Mouse (Mus musculus): ENCODE results near the gene Vps33a. TPM values are rescaled to one million over a fixed set of nuclear protein-coding genes. Genes with fewer than 3 reads are reported as not detected.

Vps33a gene
- polyA plus RNA-seq, 1 experiment from 2014 or later = 14.6 TPM

- Histone ChIP-seq H3K4me1 (replicated peaks; ENCODE audit: control insufficient read depth, insufficient read depth) (no peaks in the 10 kb centered on the region), H3K36me3 (ENCODE audit: control insufficient read depth, insufficient read depth, low read length) (peaks cover 19% of the 10 kb centered on the region), H3K4me3 (ENCODE audit: low read depth, low read length) (no peak overlapping the region), H3K27me3 (ENCODE audit: control insufficient read depth, insufficient read depth, low read length) (no peaks in the 10 kb centered on the region), H3K9ac (ENCODE audit: low read length) (no peak overlapping the region), H3K9me3 (ENCODE audit: control insufficient read depth, low read length) (no peaks in the 10 kb centered on the region), H3K27ac (replicated peaks) (no peak overlapping the region), H3K4me2 (replicated peaks; ENCODE audit: low read depth) (no peak overlapping the region)
- DNase-seq (ENCODE audit: low spot score) (no peak), ATAC-seq (ENCODE audit: low FRiP score, low TSS enrichment) (no peak)
- 81% methylated on average over 3 of the region's 3 CpGs for WGBS
- TF ChIP-seq CTCF (IDR thresholded peaks at IDR 0.05; ENCODE audit: low read depth) (no peak), EP300 (optimal IDR thresholded peaks at IDR 0.05) (no peak)
Measured at GRCm38 (mm10) chr5:123607211-123607669, 34.4 kb upstream of the Vps33a start.

DNA sequence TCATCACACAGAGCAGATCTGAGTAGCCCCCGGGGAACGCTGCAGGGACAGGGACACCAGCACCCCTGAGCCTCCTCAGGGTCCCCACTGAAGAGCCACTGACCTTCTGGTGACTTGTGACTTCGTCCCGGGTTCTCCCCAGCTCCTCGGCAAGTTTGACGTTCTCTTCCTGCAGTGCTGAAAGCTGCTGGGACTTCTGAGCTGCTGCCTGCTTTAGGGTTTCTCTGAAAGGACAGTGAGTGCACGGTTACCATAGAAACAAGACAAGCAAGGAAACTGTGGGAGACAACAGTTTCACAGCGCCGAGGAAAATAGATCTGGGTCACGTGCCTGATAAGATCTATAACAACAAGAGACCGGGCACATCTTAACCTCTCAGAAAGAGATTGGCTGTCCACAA, 30.7 kb upstream of the Vps33a start:
- no peaks in the 10 kb centered on the region for H3K9me3 ChIP-seq (ENCODE audit: control insufficient read depth, low read length)
- no peak overlapping the region for H3K27ac ChIP-seq (replicated peaks)
- TF ChIP-seq EP300 (optimal IDR thresholded peaks at IDR 0.05) (no peak), CTCF (IDR thresholded peaks at IDR 0.05; ENCODE audit: low read depth) (no peak)
- 63% methylated on average over 11 of the region's 11 CpGs for WGBS
- peaks cover 20% of the 10 kb centered on the region for H3K36me3 ChIP-seq (ENCODE audit: control insufficient read depth, insufficient read depth, low read length)
- no peak for ATAC-seq (ENCODE audit: low FRiP score, low TSS enrichment)
- no peaks in the 10 kb centered on the region for H3K27me3 ChIP-seq (ENCODE audit: control insufficient read depth, insufficient read depth, low read length)
- no peak overlapping the region for H3K4me2 ChIP-seq (replicated peaks; ENCODE audit: low read depth)
- no peak for DNase-seq (ENCODE audit: low spot score)
- H3K4me3 ChIP-seq (ENCODE audit: low read depth, low read length) = no peak overlapping the region
- no peak overlapping the region for H3K9ac ChIP-seq (ENCODE audit: low read length)
- H3K4me1 ChIP-seq (replicated peaks; ENCODE audit: control insufficient read depth, insufficient read depth) = no peaks in the 10 kb centered on the region

- H3K4me2 ChIP-seq (replicated peaks; ENCODE audit: low read depth) = no peak overlapping the region
- H3K4me3 ChIP-seq (ENCODE audit: low read depth, low read length) = no peak overlapping the region
- H3K36me3 ChIP-seq (ENCODE audit: control insufficient read depth, insufficient read depth, low read length) = peaks cover 18% of the 10 kb centered on the region
- H3K9ac ChIP-seq (ENCODE audit: low read length) = no peak overlapping the region
- WGBS = 90% methylated on average over 6 of the region's 6 CpGs
- no peak overlapping the region for H3K27ac ChIP-seq (replicated peaks)
- no peaks in the 10 kb centered on the region for H3K4me1 ChIP-seq (replicated peaks; ENCODE audit: control insufficient read depth, insufficient read depth)
- H3K27me3 ChIP-seq (ENCODE audit: control insufficient read depth, insufficient read depth, low read length) = no peaks in the 10 kb centered on the region
- H3K9me3 ChIP-seq (ENCODE audit: control insufficient read depth, low read length) = no peaks in the 10 kb centered on the region
- no peak for ATAC-seq (ENCODE audit: low FRiP score, low TSS enrichment)
- DNase-seq (ENCODE audit: low spot score) = no peak
- TF ChIP-seq EP300 (optimal IDR thresholded peaks at IDR 0.05) (no peak), CTCF (IDR thresholded peaks at IDR 0.05; ENCODE audit: low read depth) (no peak)
Measured at GRCm38 (mm10) chr5:123602174-123602573, 29.3 kb upstream of the Vps33a start.

DNA sequence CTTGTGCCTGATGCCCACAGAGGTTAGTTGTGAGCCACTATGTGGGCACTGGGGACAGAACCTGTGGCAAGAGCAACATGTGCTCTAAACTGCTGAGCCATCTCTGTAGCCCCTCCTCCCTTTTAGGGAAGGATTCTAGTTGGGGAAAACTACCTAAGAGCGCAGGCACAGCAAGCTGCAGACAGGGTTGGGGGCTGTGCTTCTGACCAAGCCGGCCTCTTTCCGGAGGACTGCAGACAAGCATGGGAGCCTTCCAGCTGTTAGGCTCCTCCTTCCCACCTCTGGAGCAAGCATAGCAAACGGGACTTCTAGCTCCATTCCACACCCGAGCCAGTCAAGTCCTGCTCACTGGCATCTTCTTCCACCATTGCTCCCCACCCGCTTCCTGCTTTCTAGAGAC, 26.5 kb upstream of the Vps33a start:
- peaks cover 12% of the 10 kb centered on the region for H3K36me3 ChIP-seq (ENCODE audit: control insufficient read depth, insufficient read depth, low read length)
- TF ChIP-seq CTCF (IDR thresholded peaks at IDR 0.05; ENCODE audit: low read depth) (no peak), EP300 (optimal IDR thresholded peaks at IDR 0.05) (no peak)
- 51% methylated on average over 6 of the region's 6 CpGs for WGBS
- H3K9ac ChIP-seq (ENCODE audit: low read length) = no peak overlapping the region
- no peak overlapping the region for H3K4me2 ChIP-seq (replicated peaks; ENCODE audit: low read depth)
- no peak overlapping the region for H3K4me3 ChIP-seq (ENCODE audit: low read depth, low read length)
- H3K4me1 ChIP-seq (replicated peaks; ENCODE audit: control insufficient read depth, insufficient read depth) = no peaks in the 10 kb centered on the region
- DNase-seq (ENCODE audit: low spot score) = no peak
- H3K27ac ChIP-seq (replicated peaks) = 0 out of 2 replicates have a peak overlapping the region, but pooled peaks have one; percentile 0
- no peak for ATAC-seq (ENCODE audit: low FRiP score, low TSS enrichment)
- no peaks in the 10 kb centered on the region for H3K9me3 ChIP-seq (ENCODE audit: control insufficient read depth, low read length)
- H3K27me3 ChIP-seq (ENCODE audit: control insufficient read depth, insufficient read depth, low read length) = no peaks in the 10 kb centered on the region

GRCm38 (mm10) chr5:123593622-123594280, 20.9 kb upstream of the Vps33a start:
- no peaks in the 10 kb centered on the region for H3K4me1 ChIP-seq (replicated peaks; ENCODE audit: control insufficient read depth, insufficient read depth)
- no peaks in the 10 kb centered on the region for H3K9me3 ChIP-seq (ENCODE audit: control insufficient read depth, low read length)
- H3K27ac ChIP-seq (replicated peaks) = no peak overlapping the region
- H3K36me3 ChIP-seq (ENCODE audit: control insufficient read depth, insufficient read depth, low read length) = peaks cover 12% of the 10 kb centered on the region; the same call in 1 of the 2 replicates
- no peak for DNase-seq (ENCODE audit: low spot score)
- no peak overlapping the region for H3K4me3 ChIP-seq (ENCODE audit: low read depth, low read length)
- no peak for ATAC-seq (ENCODE audit: low FRiP score, low TSS enrichment)
- no peaks in the 10 kb centered on the region for H3K27me3 ChIP-seq (ENCODE audit: control insufficient read depth, insufficient read depth, low read length)
- no peak overlapping the region for H3K9ac ChIP-seq (ENCODE audit: low read length)
- H3K4me2 ChIP-seq (replicated peaks; ENCODE audit: low read depth) = no peak overlapping the region
- 81% methylated on average over 10 of the region's 10 CpGs for WGBS
- TF ChIP-seq CTCF (IDR thresholded peaks at IDR 0.05; ENCODE audit: low read depth) (no peak), EP300 (optimal IDR thresholded peaks at IDR 0.05) (no peak)

- Histone ChIP-seq H3K36me3 (ENCODE audit: control insufficient read depth, insufficient read depth, low read length) (peaks cover 21% of the 10 kb centered on the region), H3K4me3 (ENCODE audit: low read depth, low read length) (no peak overlapping the region), H3K27ac (replicated peaks) (no peak overlapping the region), H3K4me2 (replicated peaks; ENCODE audit: low read depth) (no peak overlapping the region), H3K9me3 (ENCODE audit: control insufficient read depth, low read length) (no peaks in the 10 kb centered on the region), H3K4me1 (replicated peaks; ENCODE audit: control insufficient read depth, insufficient read depth) (no peaks in the 10 kb centered on the region), H3K27me3 (ENCODE audit: control insufficient read depth, insufficient read depth, low read length) (no peaks in the 10 kb centered on the region), H3K9ac (ENCODE audit: low read length) (no peak overlapping the region)
- DNase-seq (ENCODE audit: low spot score) (no peak), ATAC-seq (ENCODE audit: low FRiP score, low TSS enrichment) (no peak)
- TF ChIP-seq CTCF (IDR thresholded peaks at IDR 0.05; ENCODE audit: low read depth) (no peak), EP300 (optimal IDR thresholded peaks at IDR 0.05) (no peak)
- WGBS = 80% methylated on average over 6 of the region's 6 CpGs
Measured at GRCm38 (mm10) chr5:123580043-123580442, 7.2 kb upstream of the Vps33a start.

Measured in stomach, postnatal 0 days (tissue).